Mouse (Mus musculus): ENCODE results near the gene Etv1. TPM values are rescaled to one million over a fixed set of nuclear protein-coding genes. Genes with fewer than 3 reads are reported as not detected.

Gene Etv1
- polyA plus RNA-seq, 1 experiment = 2.0 TPM

DNA sequence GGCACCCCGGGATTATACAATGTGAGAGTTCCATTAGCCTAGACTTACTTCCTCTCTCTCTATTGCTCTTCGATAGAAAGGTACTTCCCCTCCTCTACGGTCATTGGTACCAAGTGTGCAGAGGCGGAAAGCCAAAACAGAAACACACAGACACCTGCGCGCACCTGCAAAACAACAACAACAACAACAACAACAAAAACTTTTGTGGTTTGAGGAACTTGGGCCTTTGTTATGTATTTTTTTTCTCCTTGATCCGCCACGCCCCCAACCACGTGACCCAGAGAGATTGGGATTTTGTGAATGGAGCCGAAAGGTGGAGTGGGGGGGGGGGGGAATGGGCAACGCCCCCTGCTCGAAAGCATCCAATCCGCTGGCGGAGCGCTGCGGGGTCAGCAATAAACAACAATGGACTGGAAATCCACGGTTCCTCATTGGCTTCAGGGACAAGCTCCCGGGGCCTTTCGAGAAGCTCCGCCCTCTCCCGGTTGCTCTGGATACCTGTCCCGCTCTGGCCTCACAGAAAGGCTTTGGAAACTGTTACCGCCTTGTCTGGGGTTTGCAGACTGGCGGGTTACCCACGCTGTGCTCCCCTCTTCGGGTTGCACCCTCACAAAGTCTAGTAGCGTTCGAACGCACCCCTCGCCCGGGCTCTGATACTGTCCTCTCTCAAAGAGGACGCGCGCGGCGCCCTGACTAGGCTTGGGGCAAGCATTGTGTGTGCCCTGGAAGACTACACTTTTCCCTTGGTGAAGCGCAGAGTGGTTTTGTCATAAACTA is 693 bp upstream of the Etv1 start:
- H3K4me1 ChIP-seq (replicated peaks; ENCODE audit: control insufficient read depth, insufficient read depth, low read length) = peaks cover 5% of the 10 kb centered on the region; the same call in 1 of the 2 replicates
- H3K27ac ChIP-seq (ENCODE audit: control insufficient read depth, insufficient read depth, low read length) = peak overlapping the region; percentile 9; the same call in 1 of the 2 replicates
- TF ChIP-seq POLR2A (IDR thresholded peaks at IDR 0.05; ENCODE audit: control insufficient read depth, extremely low read depth, insufficient read depth, low read length, poor library complexity) (no peak), CTCF (IDR thresholded peaks at IDR 0.05; ENCODE audit: borderline replicate concordance, control insufficient read depth, extremely low read depth, insufficient read depth, low read length, poor library complexity) (no peak)
- H3K27me3 ChIP-seq (ENCODE audit: control insufficient read depth, insufficient read depth, low read length) = no peaks in the 10 kb centered on the region
- WGBS = under 1% methylated on average over 37 of the region's 37 CpGs
- peak overlapping the region; percentile 68 for H3K4me3 ChIP-seq (ENCODE audit: control insufficient read depth, insufficient read depth, low read length)
- no peaks in the 10 kb centered on the region for H3K36me3 ChIP-seq (ENCODE audit: control insufficient read depth, insufficient read depth, low read length)
- DNase-seq = peak; percentile 68

DNA sequence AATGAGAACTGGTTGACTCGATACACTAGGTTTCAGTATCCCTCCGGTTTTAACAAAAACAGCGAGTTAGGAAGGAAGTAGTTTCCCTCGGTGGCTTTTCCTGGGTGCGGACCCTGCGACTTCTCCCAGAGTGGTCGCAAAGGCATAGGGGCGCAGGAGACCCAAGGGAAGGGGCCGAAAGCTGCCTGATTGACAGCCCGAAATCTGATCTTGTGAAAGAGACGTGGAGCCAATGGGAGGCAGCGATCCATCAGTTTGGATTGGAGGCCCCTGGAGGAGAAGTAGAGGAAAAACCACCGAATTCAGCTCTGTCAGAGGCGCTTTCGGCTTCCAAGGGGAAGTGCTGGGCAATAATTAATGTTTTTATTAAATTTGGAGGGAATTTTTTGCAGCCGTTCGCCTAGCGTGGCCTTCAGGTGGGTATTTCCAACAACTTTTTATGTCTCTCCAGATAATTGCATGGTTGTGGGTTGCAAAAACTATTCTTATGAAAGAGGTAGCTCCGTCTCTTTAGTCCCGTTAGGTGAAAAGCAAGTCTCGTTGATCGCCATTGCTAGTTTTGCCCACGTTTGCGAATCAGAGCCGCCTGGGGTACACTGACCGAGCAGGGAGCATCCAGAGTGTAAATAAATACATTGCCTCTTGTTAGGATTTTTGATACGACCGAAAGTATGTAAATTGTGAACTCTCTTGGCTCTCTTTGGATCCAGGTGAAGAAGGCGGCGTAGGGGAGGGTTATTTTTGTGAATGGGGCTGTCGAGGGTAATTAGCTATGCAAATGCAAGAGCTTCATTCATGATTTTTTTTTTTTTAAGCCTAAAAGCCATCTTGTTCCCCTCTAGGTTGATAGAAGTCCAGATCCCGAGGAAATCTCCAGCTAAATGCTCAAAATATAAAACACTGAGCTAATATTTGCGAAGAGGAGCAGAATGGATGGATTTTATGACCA is 1.1 kb downstream of the Etv1 start:
- WGBS = 1% methylated on average over 33 of the region's 33 CpGs
- TF ChIP-seq POLR2A (IDR thresholded peaks at IDR 0.05; ENCODE audit: control insufficient read depth, extremely low read depth, insufficient read depth, low read length, poor library complexity) (no peak), CTCF (IDR thresholded peaks at IDR 0.05; ENCODE audit: borderline replicate concordance, control insufficient read depth, extremely low read depth, insufficient read depth, low read length, poor library complexity) (no peak)
- peak overlapping the region; percentile 24; the same call in 1 of the 2 replicates for H3K27ac ChIP-seq (ENCODE audit: control insufficient read depth, insufficient read depth, low read length)
- H3K36me3 ChIP-seq (ENCODE audit: control insufficient read depth, insufficient read depth, low read length) = no peaks in the 10 kb centered on the region
- no peaks in the 10 kb centered on the region for H3K27me3 ChIP-seq (ENCODE audit: control insufficient read depth, insufficient read depth, low read length)
- H3K4me1 ChIP-seq (replicated peaks; ENCODE audit: control insufficient read depth, insufficient read depth, low read length) = peaks cover 5% of the 10 kb centered on the region; the same call in 1 of the 2 replicates
- DNase-seq = peak; percentile 32
- peak overlapping the region; percentile 68 for H3K4me3 ChIP-seq (ENCODE audit: control insufficient read depth, insufficient read depth, low read length)

DNA sequence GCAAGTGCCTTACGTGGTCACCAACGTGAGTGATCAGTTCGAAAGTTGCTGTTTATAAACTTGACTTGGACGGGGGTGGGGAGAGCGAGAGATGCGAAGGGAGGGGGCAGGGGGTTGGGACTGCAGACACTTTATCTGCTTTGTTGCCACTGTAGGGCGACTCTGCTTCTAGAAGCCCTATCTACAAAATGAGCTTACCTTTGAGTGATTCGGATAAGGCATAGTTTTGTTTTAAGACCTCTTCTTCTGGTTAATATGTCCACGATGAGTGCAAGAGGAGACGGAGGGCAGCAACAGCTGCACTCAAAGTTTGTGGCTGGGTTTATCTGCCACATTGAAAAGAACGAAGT is 1.8 kb downstream of the Etv1 start:
- H3K27me3 ChIP-seq (ENCODE audit: control insufficient read depth, insufficient read depth, low read length) = no peaks in the 10 kb centered on the region
- peak; percentile 9 for DNase-seq
- 3% methylated on average over 11 of the region's 11 CpGs for WGBS
- no peaks in the 10 kb centered on the region for H3K36me3 ChIP-seq (ENCODE audit: control insufficient read depth, insufficient read depth, low read length)
- peaks cover 5% of the 10 kb centered on the region; the same call in 1 of the 2 replicates for H3K4me1 ChIP-seq (replicated peaks; ENCODE audit: control insufficient read depth, insufficient read depth, low read length)
- no peak overlapping the region for H3K27ac ChIP-seq (ENCODE audit: control insufficient read depth, insufficient read depth, low read length)
- no peak overlapping the region for H3K4me3 ChIP-seq (ENCODE audit: control insufficient read depth, insufficient read depth, low read length)
- TF ChIP-seq POLR2A (IDR thresholded peaks at IDR 0.05; ENCODE audit: control insufficient read depth, extremely low read depth, insufficient read depth, low read length, poor library complexity) = no peak
- TF ChIP-seq CTCF (IDR thresholded peaks at IDR 0.05; ENCODE audit: borderline replicate concordance, control insufficient read depth, extremely low read depth, insufficient read depth, low read length, poor library complexity) = no peak

DNA sequence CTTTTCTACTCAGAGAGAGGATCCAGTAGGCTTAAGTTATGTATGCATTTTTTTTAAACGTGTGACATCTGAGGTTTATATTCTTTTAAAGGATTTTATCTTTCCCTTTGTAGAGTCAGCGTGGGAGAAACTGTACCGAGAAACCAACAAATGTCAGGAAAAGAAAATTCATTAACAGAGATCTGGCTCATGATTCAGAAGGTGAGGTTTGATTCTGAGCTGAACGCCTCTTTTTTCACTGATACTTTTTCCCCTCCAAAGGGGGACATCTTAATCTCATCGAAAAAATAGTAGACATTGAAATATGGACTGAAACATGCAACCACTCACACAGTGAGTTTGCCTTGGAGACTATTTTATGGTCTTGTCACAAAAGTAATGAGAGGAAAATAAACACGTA is 2.5 kb downstream of the Etv1 start:
- 79% methylated on average over 6 of the region's 6 CpGs for WGBS
- TF ChIP-seq POLR2A (IDR thresholded peaks at IDR 0.05; ENCODE audit: control insufficient read depth, extremely low read depth, insufficient read depth, low read length, poor library complexity) = no peak
- TF ChIP-seq CTCF (IDR thresholded peaks at IDR 0.05; ENCODE audit: borderline replicate concordance, control insufficient read depth, extremely low read depth, insufficient read depth, low read length, poor library complexity) = no peak
- Histone ChIP-seq H3K27ac (ENCODE audit: control insufficient read depth, insufficient read depth, low read length) (no peak overlapping the region), H3K36me3 (ENCODE audit: control insufficient read depth, insufficient read depth, low read length) (no peaks in the 10 kb centered on the region), H3K4me1 (replicated peaks; ENCODE audit: control insufficient read depth, insufficient read depth, low read length) (peaks cover 5% of the 10 kb centered on the region; the same call in 1 of the 2 replicates), H3K4me3 (ENCODE audit: control insufficient read depth, insufficient read depth, low read length) (no peak overlapping the region), H3K27me3 (ENCODE audit: control insufficient read depth, insufficient read depth, low read length) (no peaks in the 10 kb centered on the region)
- no peak for DNase-seq

DNA sequence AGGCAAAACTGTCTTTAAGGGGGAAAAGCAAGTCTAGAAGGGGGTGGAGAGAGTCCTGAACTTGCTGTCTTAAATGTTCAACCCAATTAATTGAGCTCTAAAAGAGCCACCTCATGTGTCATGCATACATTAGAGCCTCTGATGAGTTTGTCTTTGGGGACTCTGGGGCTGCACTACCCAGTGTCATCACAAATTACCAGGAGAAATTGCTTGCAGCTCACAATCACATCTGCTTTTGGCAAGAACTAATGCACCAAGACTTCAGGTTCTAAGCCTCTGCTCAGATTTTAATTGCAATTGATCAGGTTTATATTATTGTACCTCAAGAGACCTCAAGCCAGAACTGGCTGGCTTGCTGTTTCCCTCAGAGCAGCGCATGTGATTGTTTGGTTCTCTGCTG is 4.1 kb downstream of the Etv1 start:
- no peak overlapping the region for H3K4me3 ChIP-seq (ENCODE audit: control insufficient read depth, insufficient read depth, low read length)
- 100% methylated on average over 1 of the region's 1 CpGs for WGBS

DNA sequence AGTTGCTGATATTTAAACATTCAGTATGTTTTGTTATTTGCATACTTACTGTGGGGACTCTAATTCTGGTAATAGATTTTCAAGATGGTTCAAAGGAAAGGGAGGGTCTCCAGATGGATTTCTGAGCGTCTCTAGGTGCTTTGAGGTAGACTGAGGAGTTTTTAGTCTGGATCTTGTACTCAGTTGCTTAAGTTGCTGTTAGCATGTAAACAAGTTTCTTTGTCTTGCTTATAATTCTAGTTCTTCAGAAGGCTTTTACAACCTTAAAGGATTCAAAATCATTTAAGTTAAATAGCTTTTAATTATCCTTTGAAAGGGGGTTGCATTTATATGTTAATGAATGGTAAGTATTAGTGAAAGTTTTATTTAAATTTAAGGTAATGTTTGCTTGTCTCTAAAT is 5.0 kb downstream of the Etv1 start:
- H3K27ac ChIP-seq (ENCODE audit: control insufficient read depth, insufficient read depth, low read length) = no peak overlapping the region
- 88% methylated on average over 1 of the region's 1 CpGs for WGBS

More for the DNA sequence above, 4.1 kb downstream of the Etv1 start:
- H3K4me1 ChIP-seq (replicated peaks; ENCODE audit: control insufficient read depth, insufficient read depth, low read length) = peaks cover 4% of the 10 kb centered on the region; the same call in 1 of the 2 replicates
- no peak for DNase-seq
- no peaks in the 10 kb centered on the region for H3K36me3 ChIP-seq (ENCODE audit: control insufficient read depth, insufficient read depth, low read length)
- H3K27me3 ChIP-seq (ENCODE audit: control insufficient read depth, insufficient read depth, low read length) = no peaks in the 10 kb centered on the region
- TF ChIP-seq POLR2A (IDR thresholded peaks at IDR 0.05; ENCODE audit: control insufficient read depth, extremely low read depth, insufficient read depth, low read length, poor library complexity) (no peak), CTCF (IDR thresholded peaks at IDR 0.05; ENCODE audit: borderline replicate concordance, control insufficient read depth, extremely low read depth, insufficient read depth, low read length, poor library complexity) (no peak)
- H3K27ac ChIP-seq (ENCODE audit: control insufficient read depth, insufficient read depth, low read length) = no peak overlapping the region

More for the DNA sequence above, 5.0 kb downstream of the Etv1 start:
- no peak for TF ChIP-seq CTCF (IDR thresholded peaks at IDR 0.05; ENCODE audit: borderline replicate concordance, control insufficient read depth, extremely low read depth, insufficient read depth, low read length, poor library complexity)
- no peak for TF ChIP-seq POLR2A (IDR thresholded peaks at IDR 0.05; ENCODE audit: control insufficient read depth, extremely low read depth, insufficient read depth, low read length, poor library complexity)
- Histone ChIP-seq H3K4me1 (replicated peaks; ENCODE audit: control insufficient read depth, insufficient read depth, low read length) (peaks cover 2% of the 10 kb centered on the region; the same call in 1 of the 2 replicates), H3K4me3 (ENCODE audit: control insufficient read depth, insufficient read depth, low read length) (no peak overlapping the region), H3K36me3 (ENCODE audit: control insufficient read depth, insufficient read depth, low read length) (no peaks in the 10 kb centered on the region), H3K27me3 (ENCODE audit: control insufficient read depth, insufficient read depth, low read length) (no peaks in the 10 kb centered on the region)
- DNase-seq = no peak

Measured in thymus, adult 2 months (tissue).